Mouse (Mus musculus): ENCODE measurements around the gene Prss2. TPM values are rescaled to one million over a fixed set of nuclear protein-coding genes. Genes with fewer than 3 reads are reported as not detected.
"Not testable (repeated sequence)": the region's sequence is repeated elsewhere in the genome, so short reads cannot be mapped to it uniquely, and the experiment has no call there.

Gene Prss2
- polyA plus RNA-seq (2014; fragmentation: Nextera tagmentation; extraction: Ambion mirVana) = not detected in 2 replicates

DNA sequence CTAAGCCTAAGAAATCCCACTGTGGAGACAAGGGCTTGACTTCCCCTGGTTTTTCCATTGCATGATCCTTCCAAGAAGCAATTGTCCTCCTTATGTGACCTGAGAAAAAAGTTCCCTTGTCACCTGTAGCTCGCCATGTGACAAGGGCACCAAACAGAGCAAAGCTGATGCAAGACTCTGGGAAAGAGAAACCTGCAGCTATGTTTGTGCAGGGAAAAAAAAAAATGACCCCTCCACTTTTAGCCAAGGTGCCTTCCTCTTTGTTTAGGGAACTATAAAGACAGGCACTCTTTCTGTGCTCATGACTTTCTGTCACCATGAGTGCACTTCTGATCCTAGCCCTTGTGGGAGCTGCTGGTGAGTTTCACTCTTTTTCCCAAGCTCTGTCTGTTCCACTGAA, at the start of gene Prss2:
Prss2 (plus strand) TSS at position 301 of the 400 bp plus-strand sequence.
- DNase-seq (ENCODE audit: low spot score) (no peak), ATAC-seq (ENCODE audit: low FRiP score) (no peak)
- Histone ChIP-seq H3K27ac (no peak within 1 kb of the TSS), H3K9me3 (ENCODE audit: control insufficient read depth, low read length) (no peaks in the 10 kb centered on the region), H3K36me3 (replicated peaks; ENCODE audit: control insufficient read depth, insufficient read depth) (no peaks in the 10 kb centered on the region), H3K4me2 (replicated peaks) (no peak within 1 kb of the TSS), H3K4me1 (replicated peaks; ENCODE audit: control insufficient read depth, insufficient read depth, low read length) (no peaks in the 10 kb centered on the region), H3K4me3 (replicated peaks; ENCODE audit: low read length) (no peak within 1 kb of the TSS), H3K27me3 (ENCODE audit: control insufficient read depth, insufficient read depth, low read length) (no peaks in the 10 kb centered on the region), H3K9ac (no peak within 1 kb of the TSS)
- 87% methylated on average over 1 of the region's 1 CpGs for WGBS

DNA sequence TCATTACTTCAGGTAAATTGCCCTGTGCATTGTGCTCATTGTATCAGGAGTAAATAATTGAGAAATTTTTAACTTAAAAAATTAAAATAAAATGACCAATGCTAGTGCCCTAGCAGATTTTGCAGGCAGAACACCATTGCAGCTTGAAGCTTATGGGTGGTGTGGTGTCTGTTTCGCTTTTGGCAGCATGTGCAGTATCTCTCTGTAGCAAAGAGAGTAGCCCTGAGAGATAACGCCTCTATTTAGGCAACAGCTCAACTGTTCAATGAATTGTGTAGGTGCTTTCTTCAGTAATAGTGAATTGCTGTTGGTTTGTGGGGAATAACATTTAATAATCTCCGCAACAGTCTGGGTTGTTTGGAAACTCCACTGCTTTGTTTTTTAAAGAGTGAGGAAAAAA, 22.2 kb upstream of the Prss2 start:
- Histone ChIP-seq H3K4me2 (replicated peaks) (no peak overlapping the region), H3K9ac (no peak overlapping the region), H3K36me3 (replicated peaks; ENCODE audit: control insufficient read depth, insufficient read depth) (no peaks in the 10 kb centered on the region), H3K27ac (no peak overlapping the region), H3K9me3 (ENCODE audit: control insufficient read depth, low read length) (no peaks in the 10 kb centered on the region), H3K4me3 (replicated peaks; ENCODE audit: low read length) (no peak overlapping the region), H3K4me1 (replicated peaks; ENCODE audit: control insufficient read depth, insufficient read depth, low read length) (no peaks in the 10 kb centered on the region), H3K27me3 (ENCODE audit: control insufficient read depth, insufficient read depth, low read length) (no peaks in the 10 kb centered on the region)
- DNase-seq (ENCODE audit: low spot score) (no peak), ATAC-seq (ENCODE audit: low FRiP score) (no peak)
- 90% methylated on average over 3 of the region's 3 CpGs for WGBS

DNA sequence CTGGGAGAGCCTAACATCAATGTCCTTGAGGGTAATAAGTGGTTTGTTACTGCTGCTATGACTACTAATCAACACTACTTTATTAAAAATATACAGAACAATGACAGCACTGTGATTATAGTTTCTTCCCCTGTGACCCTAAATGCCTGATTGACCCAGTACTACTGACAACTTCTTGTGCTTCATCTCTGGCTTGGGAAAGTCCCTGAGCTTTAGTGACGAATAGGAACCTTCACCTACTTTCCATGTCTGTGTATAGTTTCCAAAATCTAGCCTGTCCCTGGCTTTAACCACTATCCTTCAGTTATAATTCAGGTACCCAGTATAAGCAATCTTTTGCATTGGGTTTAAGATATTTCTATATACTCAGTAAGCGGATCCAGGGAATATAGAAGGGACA, 16.7 kb upstream of the Prss2 start:
- ATAC-seq (ENCODE audit: low FRiP score) (no peak), DNase-seq (ENCODE audit: low spot score) (no peak)
- Histone ChIP-seq H3K27me3 (ENCODE audit: control insufficient read depth, insufficient read depth, low read length) (no peaks in the 10 kb centered on the region), H3K27ac (no peak overlapping the region), H3K4me1 (replicated peaks; ENCODE audit: control insufficient read depth, insufficient read depth, low read length) (no peaks in the 10 kb centered on the region), H3K9ac (no peak overlapping the region), H3K4me2 (replicated peaks) (no peak overlapping the region), H3K36me3 (replicated peaks; ENCODE audit: control insufficient read depth, insufficient read depth) (no peaks in the 10 kb centered on the region), H3K4me3 (replicated peaks; ENCODE audit: low read length) (no peak overlapping the region), H3K9me3 (ENCODE audit: control insufficient read depth, low read length) (no peaks in the 10 kb centered on the region)
- 89% methylated on average over 2 of the region's 2 CpGs for whole genome bisulfite sequencing

DNA sequence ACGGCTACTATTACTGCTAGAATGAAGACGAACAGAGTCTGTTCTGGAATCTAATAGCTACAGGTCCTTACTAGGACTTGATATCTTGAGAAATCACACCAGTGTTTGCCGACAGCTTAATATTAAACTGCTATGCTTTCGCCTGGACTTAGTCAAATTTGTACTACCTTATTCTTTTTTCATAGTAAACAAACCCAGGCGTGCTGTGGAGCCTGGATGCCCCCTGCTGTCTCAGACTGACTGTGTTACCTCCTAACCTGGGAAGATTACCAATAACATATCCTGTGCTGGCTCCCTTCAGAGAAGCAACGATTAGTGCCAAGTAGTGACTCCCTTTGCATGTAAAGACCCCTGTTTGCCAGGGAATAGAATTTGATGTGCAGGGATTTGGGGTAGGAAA, 16.3 kb upstream of the Prss2 start:
- Histone ChIP-seq H3K27ac (no peak overlapping the region), H3K27me3 (ENCODE audit: control insufficient read depth, insufficient read depth, low read length) (no peaks in the 10 kb centered on the region), H3K9me3 (ENCODE audit: control insufficient read depth, low read length) (no peaks in the 10 kb centered on the region), H3K4me3 (replicated peaks; ENCODE audit: low read length) (no peak overlapping the region), H3K4me2 (replicated peaks) (no peak overlapping the region), H3K9ac (no peak overlapping the region), H3K4me1 (replicated peaks; ENCODE audit: control insufficient read depth, insufficient read depth, low read length) (no peaks in the 10 kb centered on the region), H3K36me3 (replicated peaks; ENCODE audit: control insufficient read depth, insufficient read depth) (no peaks in the 10 kb centered on the region)
- WGBS = 77% methylated on average over 6 of the region's 6 CpGs
- ATAC-seq (ENCODE audit: low FRiP score) (no peak), DNase-seq (ENCODE audit: low spot score) (no peak)

DNA sequence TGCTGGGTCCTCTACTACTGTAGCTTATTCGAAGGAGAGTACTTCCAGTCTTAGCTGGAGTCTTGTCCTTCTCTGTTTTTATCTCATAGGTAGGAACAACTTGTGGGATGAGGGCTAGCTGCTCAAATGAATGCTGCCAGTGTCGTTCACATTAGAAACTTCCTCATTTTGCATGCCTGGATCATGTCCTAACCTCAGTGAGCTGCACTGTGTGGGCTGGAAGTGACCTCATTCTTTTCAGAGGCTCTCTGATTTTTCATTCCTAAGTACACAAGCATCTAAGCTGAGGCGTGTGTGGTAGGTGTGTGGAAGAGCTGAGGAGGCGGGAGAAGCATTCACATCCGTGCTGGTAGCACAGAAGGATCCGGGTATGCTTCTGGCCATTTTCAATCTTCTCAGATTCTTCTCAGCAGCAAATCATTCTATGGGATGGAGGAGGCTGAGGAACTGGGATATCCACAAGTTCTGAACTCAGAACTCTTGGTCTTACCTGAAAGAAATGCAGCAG, 3.5 kb upstream of the Prss2 start:
- DNase-seq (ENCODE audit: low spot score) (no peak), ATAC-seq (ENCODE audit: low FRiP score) (no peak)
- no peaks in the 10 kb centered on the region for H3K4me1 ChIP-seq (replicated peaks; ENCODE audit: control insufficient read depth, insufficient read depth, low read length)
- no peak overlapping the region for H3K4me2 ChIP-seq (replicated peaks)
- H3K27me3 ChIP-seq (ENCODE audit: control insufficient read depth, insufficient read depth, low read length) = no peaks in the 10 kb centered on the region
- no peaks in the 10 kb centered on the region for H3K36me3 ChIP-seq (replicated peaks; ENCODE audit: control insufficient read depth, insufficient read depth)
- H3K9me3 ChIP-seq (ENCODE audit: control insufficient read depth, low read length) = no peaks in the 10 kb centered on the region
- 90% methylated on average over 6 of the region's 6 CpGs for WGBS
- no peak overlapping the region for H3K4me3 ChIP-seq (replicated peaks; ENCODE audit: low read length)
- no peak overlapping the region for H3K9ac ChIP-seq
- H3K27ac ChIP-seq = no peak overlapping the region

DNA sequence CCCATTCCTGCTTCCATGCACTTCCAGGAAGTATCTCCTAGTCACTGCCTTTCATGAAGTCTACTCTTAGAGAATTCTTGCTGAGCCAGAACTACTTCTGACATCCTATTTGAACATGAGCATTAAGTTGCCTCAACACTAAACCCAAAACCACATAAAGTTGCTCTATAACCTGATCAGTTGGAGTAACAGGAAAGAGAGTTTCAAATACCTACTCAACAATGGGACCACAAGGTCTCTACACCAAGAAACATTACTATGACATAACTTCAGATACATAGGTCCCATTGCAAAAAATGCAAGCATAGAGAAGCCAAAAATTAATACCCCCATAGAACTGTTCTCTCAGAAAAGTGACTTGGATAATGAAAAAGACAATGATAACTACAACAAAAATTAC, 4.9 kb downstream of the Prss2 start:
- H3K4me1 ChIP-seq (replicated peaks; ENCODE audit: control insufficient read depth, insufficient read depth, low read length) = no peaks in the 10 kb centered on the region
- no peak overlapping the region for H3K9ac ChIP-seq
- no peaks in the 10 kb centered on the region for H3K36me3 ChIP-seq (replicated peaks; ENCODE audit: control insufficient read depth, insufficient read depth)
- no peak for DNase-seq (ENCODE audit: low spot score)
- H3K9me3 ChIP-seq (ENCODE audit: control insufficient read depth, low read length) = no peaks in the 10 kb centered on the region
- no peaks in the 10 kb centered on the region for H3K27me3 ChIP-seq (ENCODE audit: control insufficient read depth, insufficient read depth, low read length)
- no peak for ATAC-seq (ENCODE audit: low FRiP score)
- H3K4me3 ChIP-seq (replicated peaks; ENCODE audit: low read length) = no peak overlapping the region
- H3K27ac ChIP-seq = no peak overlapping the region
- no peak overlapping the region for H3K4me2 ChIP-seq (replicated peaks)

DNA sequence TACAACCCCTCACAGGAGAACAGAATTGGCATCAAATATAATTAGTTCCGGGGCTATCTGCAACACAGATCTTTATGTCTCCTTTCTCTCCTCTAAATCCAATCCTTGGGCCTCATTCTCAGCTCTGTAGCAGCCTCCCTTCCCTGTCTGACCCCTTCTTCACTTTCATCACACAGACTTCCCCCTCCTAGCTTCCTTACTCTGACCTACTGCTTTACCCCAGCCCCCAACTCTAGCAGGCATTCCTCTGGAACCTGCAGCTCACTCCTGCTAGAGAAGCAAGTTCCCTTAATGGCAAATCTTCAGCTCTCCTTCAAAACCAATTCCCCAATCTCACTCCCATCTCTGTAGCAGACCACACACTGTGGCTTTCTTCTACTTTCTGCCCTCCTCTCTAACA, 5.8 kb downstream of the Prss2 start:
- H3K4me3 ChIP-seq (replicated peaks; ENCODE audit: low read length) = no peak overlapping the region
- ATAC-seq (ENCODE audit: low FRiP score) (no peak), DNase-seq (ENCODE audit: low spot score) (no peak)
- WGBS = 91% methylated on average over 1 of the region's 1 CpGs
- no peak overlapping the region for H3K9ac ChIP-seq
- no peaks in the 10 kb centered on the region for H3K4me1 ChIP-seq (replicated peaks; ENCODE audit: control insufficient read depth, insufficient read depth, low read length)
- H3K9me3 ChIP-seq (ENCODE audit: control insufficient read depth, low read length) = no peaks in the 10 kb centered on the region
- H3K27ac ChIP-seq = no peak overlapping the region
- no peaks in the 10 kb centered on the region for H3K36me3 ChIP-seq (replicated peaks; ENCODE audit: control insufficient read depth, insufficient read depth)
- H3K27me3 ChIP-seq (ENCODE audit: control insufficient read depth, insufficient read depth, low read length) = no peaks in the 10 kb centered on the region
- H3K4me2 ChIP-seq (replicated peaks) = no peak overlapping the region

DNA sequence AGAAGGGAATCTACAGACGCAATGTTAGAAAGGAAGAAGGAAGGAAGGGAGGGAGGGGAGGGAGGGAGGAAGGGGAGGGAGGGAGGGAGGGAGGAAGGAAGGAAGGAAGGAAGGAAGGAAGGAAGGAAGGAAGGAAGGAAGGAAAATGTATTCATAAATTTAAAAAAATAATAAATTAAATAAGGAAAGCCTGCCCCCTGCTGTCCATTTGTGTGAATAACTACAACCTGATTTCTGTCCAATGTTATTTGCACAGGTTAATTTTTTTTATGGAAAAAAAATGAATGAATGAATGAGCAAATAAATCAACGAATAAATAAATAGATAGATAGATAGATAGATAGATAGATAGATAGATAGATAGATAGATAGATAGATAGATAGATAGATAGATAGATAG, 8.4 kb downstream of the Prss2 start:
- H3K9me3 ChIP-seq (ENCODE audit: control insufficient read depth, low read length); ATAC-seq (ENCODE audit: low FRiP score); H3K4me2 ChIP-seq (replicated peaks); H3K9ac ChIP-seq; H3K36me3 ChIP-seq (replicated peaks; ENCODE audit: control insufficient read depth, insufficient read depth); H3K27me3 ChIP-seq (ENCODE audit: control insufficient read depth, insufficient read depth, low read length); H3K27ac ChIP-seq; H3K4me3 ChIP-seq (replicated peaks; ENCODE audit: low read length); H3K4me1 ChIP-seq (replicated peaks; ENCODE audit: control insufficient read depth, insufficient read depth, low read length): not testable (repeated sequence)
- DNase-seq (ENCODE audit: low spot score) = peak; percentile 58
- 44% methylated on average over 2 of the region's 2 CpGs for WGBS

DNA sequence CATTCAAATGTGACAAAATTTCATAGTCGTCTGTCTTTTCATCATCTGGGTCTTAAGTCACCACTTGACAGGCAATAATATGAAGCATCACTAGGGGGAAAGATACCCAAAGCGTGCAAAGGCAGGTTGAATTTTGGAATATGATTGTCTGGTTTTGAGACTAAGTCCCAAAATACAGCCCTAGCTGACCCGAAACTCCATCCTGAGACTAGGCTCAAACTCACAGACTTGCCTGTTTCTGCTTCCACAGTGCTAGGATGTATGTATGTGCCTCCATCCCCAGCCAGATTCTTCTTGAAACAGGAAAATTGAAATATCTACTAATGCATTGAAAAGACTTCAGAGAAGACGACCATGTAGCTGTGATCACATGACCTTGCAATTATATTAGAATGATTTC, 10.6 kb downstream of the Prss2 start:
- ATAC-seq (ENCODE audit: low FRiP score) = no peak
- H3K27me3 ChIP-seq (ENCODE audit: control insufficient read depth, insufficient read depth, low read length) = no peaks in the 10 kb centered on the region

DNA sequence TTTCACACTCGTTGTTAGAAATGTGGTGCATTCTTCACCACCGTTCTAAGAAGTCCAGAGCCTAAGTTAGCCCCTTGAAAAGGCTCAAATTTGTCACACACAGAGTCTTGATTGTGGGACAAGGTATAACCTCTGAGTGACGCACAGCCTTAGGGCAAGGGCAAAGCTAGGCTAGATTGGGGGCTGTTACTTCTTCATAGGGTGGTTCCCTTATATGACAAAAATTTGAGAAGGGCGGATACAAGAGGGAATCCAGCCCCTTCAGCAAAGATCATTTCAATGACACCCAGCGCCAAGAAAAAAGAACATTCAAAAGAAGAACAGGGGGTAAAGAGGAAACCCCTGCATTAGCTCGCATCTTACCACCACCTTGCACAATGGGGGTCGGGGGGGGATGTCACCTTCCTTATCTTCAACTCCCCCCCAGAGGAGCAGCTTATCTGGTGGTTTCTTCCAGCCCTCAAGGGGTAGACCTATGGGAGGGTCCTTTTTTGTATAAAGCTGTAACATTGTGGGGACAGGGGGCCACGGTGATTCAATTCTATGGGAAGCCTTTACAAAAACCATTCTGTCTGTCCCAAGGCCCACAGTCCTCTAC, 11.2 kb downstream of the Prss2 start:
- Histone ChIP-seq H3K4me3 (replicated peaks; ENCODE audit: low read length) (no peak overlapping the region), H3K9me3 (ENCODE audit: control insufficient read depth, low read length) (no peaks in the 10 kb centered on the region), H3K4me2 (replicated peaks) (no peak overlapping the region), H3K27me3 (ENCODE audit: control insufficient read depth, insufficient read depth, low read length) (no peaks in the 10 kb centered on the region), H3K27ac (no peak overlapping the region), H3K36me3 (replicated peaks; ENCODE audit: control insufficient read depth, insufficient read depth) (no peaks in the 10 kb centered on the region), H3K9ac (no peak overlapping the region), H3K4me1 (replicated peaks; ENCODE audit: control insufficient read depth, insufficient read depth, low read length) (no peaks in the 10 kb centered on the region)
- 93% methylated on average over 8 of the region's 8 CpGs for WGBS
- no peak for DNase-seq (ENCODE audit: low spot score)
- ATAC-seq (ENCODE audit: low FRiP score) = no peak

More for the DNA sequence above, 10.6 kb downstream of the Prss2 start:
- Histone ChIP-seq H3K9ac (no peak overlapping the region), H3K4me3 (replicated peaks; ENCODE audit: low read length) (no peak overlapping the region), H3K27ac (no peak overlapping the region), H3K36me3 (replicated peaks; ENCODE audit: control insufficient read depth, insufficient read depth) (no peaks in the 10 kb centered on the region), H3K4me1 (replicated peaks; ENCODE audit: control insufficient read depth, insufficient read depth, low read length) (no peaks in the 10 kb centered on the region), H3K9me3 (ENCODE audit: control insufficient read depth, low read length) (no peaks in the 10 kb centered on the region), H3K4me2 (replicated peaks) (no peak overlapping the region)
- 87% methylated on average over 4 of the region's 4 CpGs for WGBS
- DNase-seq (ENCODE audit: low spot score) = no peak

Measured in hindbrain, embryonic 14.5 days (tissue).